Mouse (Mus musculus): ENCODE measurements around the gene Hoxc5.

Hoxc5 gene

DNA sequence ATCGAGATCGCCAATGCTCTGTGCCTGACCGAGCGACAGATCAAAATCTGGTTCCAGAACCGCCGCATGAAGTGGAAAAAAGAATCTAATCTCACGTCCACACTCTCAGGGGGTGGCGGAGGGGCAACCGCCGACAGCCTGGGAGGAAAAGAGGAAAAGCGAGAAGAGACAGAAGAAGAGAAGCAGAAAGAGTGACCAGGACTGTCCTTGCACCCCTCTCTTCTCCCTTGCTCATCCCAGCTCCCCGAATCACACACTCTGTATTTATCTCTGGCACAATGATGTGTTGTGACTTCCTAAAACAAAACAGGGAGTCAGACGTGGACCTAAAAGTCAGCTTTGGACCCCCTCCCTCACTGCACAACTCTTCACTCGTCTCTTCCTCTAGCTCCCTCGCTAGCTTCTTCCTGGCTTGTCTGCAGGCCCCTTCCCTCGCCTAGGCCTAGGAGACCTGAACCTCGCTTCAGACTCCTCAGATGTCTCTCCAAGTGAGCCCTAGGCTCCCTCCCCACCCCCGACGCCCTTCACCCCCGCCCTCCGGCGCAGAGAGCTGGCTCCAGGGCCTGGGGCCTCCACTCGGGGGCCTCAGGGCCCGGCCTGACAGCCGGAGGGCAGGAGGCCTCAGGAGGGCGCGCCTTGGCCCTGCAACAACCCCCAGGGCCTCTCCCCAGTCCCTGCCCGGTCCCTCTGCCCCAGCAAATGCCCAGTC lies 43.8 kb downstream of the Hoxc5 start:
- DNase-seq (ENCODE audit: low spot score in 2 of 2): no peak

DNA sequence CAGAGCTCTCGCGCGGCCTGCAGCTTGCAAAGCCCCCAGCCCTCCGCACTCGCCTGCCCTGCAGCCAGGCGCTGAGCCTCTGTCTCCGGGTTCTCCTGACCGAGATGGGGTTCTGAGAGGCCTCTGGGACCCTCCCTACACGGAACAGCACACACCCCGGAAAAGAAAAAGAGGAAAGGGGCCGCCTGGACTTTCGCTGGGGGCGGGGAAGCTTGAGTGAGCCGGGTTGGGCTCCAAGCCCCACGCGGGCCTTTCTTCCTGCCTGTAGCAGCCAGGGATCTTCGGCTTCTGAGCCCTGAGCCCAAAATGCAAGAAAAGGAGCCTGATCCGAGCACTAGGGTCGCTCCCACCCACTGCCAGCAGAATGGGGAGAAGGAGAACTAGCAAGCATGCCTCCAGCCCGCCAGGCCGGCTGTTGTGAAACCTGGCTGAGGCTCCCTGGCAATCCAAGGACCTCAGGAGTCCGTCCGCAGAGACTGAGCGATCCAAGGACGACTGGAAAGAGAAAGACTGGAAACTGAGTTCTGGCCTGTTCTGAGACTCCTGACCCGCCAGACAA lies 44.8 kb downstream of the Hoxc5 start:
- DNase-seq (ENCODE audit: low spot score in 2 of 2): no peak

DNA sequence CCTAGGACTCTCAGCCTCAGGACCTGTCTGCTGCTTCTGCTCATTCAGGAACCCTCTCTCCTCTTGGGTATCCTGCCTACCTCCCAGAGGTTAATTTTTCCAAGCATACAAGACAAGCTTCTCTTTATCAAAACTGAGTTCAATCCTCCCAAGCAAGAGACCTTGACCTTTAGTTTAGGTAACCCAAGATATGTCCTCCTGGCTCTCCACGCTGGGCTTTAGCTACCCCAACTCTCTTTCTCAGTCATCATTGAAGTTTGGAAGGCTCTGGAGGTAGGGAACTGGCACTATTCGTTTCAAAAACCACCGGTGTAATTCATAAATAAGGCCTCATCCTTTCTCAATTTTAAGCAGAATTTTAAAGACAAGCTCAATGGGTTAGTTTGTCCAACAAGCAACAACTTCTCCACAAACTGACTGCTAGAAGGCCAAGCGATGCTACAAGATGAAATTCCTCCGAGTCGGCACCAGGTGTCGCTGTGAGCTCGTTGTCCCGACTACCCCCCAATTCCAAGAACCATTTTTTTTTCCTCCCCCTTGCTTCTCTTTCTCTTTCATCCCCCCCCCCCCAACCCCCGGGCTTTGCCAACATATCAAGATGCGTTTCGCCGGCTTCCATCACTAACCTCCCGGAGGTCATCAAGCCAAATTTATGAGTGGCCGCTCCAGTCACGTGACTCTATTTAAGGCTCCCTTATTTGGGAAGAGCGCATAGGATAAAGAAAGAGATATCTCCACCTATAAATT lies 46.2 kb downstream of the Hoxc5 start:
- peak in 1 of 2 experiments; percentile 21 for DNase-seq (ENCODE audit: low spot score in 2 of 2)

DNA sequence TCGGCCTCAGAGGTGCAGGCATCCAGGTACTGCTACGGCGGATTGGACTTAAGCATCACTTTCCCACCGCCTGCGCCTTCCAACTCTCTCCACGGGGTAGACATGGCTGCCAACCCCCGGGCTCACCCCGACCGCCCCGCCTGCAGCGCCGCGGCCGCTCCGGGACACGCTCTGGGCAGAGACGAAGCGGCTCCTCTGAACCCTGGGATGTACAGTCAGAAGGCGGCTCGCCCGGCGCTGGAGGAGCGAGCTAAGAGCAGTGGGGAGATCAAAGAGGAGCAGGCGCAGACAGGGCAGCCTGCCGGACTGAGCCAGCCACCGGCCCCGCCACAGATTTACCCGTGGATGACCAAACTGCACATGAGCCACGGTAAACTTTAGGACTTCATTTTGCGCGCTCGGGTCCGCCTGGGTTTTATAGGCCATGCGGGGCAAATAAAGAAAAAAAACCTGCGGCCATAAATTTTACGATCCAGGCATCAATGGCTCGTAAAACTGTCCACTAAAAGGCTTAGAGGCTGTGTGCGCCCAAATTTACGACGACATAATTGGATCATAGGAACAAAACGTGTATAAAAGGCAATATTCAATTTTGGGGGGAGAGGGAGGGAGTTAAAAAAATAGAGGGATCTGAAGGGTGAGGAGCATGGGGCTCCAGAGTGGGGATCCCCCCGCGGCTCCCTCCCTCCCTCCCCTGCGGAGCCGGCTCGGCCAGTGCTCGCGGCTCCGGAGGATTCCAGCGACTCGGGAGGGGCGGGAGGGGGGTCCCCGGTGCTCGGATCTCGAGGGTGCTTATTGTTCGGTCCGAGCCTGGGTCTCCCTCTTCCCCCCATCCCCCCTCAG lies 47.1 kb downstream of the Hoxc5 start:
- DNase-seq (ENCODE audit: low spot score in 2 of 2): no peak

DNA sequence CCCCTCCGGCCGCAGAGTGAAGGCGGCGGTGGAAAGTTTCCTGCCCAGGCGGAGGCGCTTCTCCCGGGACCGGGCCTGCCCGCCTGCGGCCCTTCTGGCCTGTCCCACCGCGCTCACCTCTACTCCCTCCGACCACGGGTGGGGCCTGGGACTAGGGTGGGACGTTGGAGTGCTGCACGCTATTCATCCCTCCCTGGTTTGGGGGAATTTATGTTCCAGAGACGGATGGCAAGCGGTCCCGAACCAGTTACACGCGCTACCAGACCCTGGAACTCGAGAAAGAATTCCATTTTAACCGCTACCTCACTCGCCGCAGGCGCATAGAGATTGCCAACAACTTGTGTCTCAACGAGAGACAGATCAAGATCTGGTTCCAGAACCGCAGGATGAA lies 47.8 kb downstream of the Hoxc5 start:
- DNase-seq (ENCODE audit: low spot score in 2 of 2): no peak

DNA sequence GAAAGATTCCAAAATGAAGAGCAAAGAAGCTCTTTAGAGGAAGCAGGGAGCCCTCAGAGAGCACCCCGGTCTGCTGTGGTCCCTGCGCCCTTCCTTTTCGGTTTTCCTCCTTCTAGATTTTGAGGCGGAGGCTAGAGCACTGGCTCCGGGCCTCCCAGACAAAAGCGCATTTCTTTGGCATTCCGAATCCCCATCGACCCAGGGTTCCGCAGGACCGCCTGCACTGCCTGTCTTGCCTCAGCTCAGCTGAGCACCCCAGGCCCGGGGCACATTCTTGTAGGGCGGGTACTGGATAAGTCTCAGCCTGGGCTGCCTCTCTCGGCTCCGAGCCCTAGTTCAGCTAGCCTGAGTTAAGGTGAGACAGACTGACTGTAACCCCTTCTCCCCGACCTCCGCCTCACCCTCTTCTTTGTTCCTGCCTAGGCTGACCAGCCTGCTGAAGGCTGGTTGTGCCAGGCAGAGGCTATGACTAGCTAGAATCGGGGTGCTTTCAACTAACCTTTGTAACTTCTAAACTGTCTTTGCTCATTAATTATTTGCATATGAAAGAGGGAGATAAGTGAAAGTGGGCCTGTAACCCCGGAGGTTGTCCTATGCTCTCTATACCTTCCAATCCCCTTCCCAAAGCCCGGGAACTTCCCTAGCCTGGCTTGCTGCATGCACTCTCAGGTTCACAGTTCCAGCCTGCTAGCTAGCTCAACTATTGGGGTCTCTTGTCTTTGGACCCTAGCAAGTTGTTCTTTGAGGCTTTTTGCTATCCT lies 48.3 kb downstream of the Hoxc5 start:
- DNase-seq (ENCODE audit: low spot score in 2 of 2): no peak

DNA sequence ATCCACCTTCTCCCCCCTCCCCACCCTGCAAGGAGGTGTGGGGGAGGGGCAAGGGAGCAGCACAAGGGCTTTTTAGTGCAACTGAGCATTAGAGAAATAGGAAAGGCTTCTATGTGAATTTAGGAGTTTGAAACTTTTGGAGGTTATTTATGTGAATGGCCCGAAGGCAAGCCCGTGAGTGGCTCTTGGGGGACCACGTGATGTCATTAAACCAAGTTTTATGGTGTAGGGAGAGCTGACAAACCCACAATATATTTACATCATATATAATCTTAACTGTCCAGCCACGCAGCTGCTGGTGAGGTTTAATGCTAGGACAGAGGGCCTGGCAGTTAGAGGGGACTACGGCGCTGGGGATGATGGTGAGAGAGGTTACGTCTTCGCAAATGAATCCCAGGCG lies 51.4 kb downstream of the Hoxc5 start, which contains the start of gene Hoxc4:
Gene Hoxc4, plus strand, starts transcription at position 299 of the 400 bp plus-strand sequence.
- no peak for DNase-seq (ENCODE audit: low spot score in 2 of 2)

DNA sequence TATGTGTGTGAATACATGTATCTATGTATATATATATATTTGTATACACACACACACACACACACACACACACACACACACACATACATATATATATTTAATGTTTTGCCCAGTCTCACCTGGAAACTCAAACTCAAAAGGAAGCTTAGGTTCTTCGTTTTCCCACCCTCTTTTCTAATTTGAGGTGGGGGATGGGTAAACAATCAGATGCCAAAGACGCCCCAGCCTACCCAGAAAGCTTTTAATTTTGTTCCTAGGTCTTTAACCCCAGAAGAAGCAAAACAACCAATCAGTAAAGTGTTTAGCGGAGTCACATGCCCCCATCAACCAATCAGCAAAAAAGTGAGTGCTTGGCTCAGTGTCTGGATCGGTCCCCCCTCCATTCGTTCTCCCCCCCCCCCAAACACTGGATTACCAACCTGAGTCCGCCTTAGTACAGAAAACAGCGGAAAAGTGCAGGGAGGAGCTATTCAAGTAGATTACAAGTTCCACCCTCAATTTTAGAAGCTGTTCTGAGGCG lies 53.7 kb downstream of the Hoxc5 start:
- no peak for DNase-seq (ENCODE audit: low spot score in 2 of 2)

DNA sequence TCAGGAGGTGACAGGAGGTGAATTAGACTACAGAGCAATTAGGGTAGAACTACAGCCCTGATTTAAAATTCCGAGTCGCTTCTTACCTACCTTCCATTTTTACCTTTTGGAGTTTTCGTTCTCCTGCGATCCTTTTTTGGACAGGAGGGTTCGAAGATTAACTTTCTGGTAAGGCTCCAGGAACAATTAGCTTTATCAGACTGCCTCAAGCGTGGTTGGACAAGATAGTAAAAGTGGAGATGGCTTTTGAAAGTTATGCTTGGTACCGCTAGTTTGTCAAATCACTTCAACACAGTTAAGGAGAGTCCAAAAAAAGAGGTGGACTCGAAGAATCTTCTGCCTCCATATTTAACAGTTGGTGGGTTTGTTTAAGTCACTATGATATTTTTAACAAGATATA lies 54.3 kb downstream of the Hoxc5 start:
- no peak for DNase-seq (ENCODE audit: low spot score in 2 of 2)

DNA sequence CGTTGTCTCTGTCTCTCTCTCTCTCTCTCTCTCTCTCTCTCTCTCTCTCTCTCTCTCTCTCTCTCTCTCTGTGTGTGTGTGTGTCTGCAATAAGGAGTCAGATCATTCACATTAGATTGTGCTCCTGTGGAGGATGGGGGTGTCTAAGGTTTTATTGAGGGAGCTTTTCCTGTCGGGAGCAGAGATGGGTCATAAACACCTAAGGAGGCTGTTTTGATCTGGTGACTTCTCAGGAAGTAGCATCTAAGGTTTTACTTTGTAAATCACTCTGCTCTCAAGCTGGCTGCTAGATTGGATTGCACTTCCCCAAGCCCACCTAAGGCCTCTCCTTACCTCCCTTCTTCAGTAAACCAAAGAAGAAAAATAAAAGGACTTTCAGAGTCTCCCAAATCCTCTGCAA lies 56.9 kb downstream of the Hoxc5 start:
- DNase-seq (ENCODE audit: low spot score in 2 of 2): no peak

DNA sequence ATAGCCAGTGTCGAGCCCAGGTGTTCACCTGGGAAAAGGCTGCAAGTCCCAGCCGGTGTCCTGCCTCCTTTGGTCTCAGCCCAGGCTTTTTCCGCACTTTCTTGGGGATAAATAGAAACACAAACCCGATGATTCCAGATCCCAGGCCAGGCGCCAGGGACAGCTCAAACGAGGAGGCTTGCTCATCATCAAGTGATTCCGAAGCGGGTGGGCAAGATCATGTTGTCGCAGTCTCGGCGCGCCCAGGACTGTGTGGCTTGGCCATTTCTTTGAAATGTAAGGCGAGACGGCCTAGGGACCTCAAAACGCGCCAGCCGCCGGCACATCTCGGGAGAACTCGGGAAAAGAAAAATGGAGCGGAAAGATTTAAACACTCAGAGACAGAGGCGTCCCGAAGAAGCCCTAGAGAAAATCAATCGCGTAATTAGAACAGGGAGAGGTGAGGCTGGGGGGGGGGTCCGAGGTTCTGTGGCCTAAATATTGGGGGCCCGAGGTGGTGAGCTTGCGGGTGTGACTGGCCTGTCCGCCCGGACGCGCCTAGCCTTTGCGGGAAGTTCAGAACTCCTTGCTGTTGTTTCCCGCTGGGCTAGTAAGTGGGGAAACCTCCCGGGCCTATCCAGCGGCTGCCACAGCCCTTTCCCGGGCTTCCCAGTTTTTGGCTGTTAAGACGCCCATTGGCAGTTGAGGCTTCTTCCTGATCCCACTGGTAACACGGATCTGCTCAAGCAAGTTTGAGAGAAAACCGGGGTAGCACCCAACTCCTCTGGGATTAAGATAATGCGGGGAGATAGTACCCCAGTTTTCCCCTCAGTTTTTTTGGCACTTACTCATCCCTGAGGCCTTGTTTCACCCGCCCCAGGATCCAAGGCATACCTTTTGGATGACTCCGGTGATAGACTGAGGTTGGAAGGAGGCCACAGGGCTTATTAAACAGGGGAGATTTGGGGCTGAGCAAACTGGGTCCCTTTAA lies 60.3 kb downstream of the Hoxc5 start:
- no peak for DNase-seq (ENCODE audit: low spot score in 2 of 2)

DNA sequence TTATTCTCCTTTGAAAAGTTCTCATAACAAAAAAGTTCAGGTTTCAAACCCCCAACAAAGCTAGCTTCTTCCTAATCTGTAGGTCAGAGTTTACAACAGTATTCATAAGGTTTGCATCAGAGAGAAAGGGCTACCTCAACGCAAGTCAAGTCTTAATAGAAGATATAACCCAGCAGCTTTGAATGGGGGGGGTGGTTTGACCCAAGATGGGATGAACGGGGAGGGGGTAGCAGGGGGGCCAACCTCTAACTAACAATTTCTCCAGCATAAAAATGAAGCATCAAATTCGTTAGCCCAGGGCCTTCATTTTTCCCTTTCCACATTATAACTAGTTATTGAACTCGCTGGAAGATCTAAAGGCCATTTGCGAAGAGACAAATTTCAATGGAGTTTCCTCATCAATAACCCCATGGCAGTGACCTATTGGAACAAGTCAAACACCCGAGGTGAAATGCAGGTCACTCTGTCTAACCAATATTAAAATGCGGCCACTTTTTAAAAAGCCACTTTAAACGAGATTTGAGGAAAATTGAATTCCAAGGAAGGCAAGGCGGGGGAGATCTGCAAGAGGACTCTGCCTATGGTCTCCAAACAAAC lies 61.8 kb downstream of the Hoxc5 start:
- DNase-seq (ENCODE audit: low spot score in 2 of 2): no peak

DNA sequence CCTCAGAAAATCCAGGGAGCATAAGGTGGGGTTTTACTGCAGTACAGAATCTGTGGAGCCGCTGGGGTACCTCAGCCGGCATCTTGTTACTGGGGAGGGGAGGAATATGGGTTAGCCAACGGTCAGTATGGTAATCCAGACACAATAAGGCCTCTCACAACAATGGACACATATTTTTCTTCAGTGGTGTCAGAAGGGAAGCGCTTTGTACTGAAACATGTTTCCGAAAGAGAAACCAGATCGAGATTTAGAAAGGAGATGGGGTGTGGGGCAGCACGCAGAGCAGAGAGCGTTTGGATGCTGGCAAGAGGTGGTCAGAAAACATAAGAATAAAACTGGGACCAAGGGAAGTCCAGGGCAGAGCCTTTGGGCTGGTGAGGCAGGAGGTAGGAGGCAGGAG lies 62.9 kb downstream of the Hoxc5 start:
- DNase-seq (ENCODE audit: low spot score in 2 of 2): no peak

DNA sequence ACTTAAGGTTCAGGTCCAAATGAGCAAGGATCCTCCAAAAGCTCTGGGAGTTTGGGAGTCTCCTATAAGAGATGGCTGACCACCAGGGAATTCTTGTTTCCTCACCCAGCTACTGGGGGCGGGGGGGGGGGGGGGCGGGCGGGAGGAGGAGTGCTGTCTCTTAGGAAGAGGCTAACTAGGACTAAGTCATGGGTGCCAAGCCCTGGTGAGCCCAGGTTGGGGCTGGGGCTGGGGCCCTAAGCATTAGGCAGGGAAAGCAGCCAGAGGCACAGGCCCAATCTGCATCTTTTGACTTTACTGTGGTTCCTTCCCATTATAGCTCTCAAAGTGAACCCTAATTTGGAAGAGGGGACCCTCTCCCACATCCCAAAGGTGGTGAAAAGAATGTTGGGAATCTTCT lies 64.9 kb downstream of the Hoxc5 start:
- no peak for DNase-seq (ENCODE audit: low spot score in 2 of 2)

DNA sequence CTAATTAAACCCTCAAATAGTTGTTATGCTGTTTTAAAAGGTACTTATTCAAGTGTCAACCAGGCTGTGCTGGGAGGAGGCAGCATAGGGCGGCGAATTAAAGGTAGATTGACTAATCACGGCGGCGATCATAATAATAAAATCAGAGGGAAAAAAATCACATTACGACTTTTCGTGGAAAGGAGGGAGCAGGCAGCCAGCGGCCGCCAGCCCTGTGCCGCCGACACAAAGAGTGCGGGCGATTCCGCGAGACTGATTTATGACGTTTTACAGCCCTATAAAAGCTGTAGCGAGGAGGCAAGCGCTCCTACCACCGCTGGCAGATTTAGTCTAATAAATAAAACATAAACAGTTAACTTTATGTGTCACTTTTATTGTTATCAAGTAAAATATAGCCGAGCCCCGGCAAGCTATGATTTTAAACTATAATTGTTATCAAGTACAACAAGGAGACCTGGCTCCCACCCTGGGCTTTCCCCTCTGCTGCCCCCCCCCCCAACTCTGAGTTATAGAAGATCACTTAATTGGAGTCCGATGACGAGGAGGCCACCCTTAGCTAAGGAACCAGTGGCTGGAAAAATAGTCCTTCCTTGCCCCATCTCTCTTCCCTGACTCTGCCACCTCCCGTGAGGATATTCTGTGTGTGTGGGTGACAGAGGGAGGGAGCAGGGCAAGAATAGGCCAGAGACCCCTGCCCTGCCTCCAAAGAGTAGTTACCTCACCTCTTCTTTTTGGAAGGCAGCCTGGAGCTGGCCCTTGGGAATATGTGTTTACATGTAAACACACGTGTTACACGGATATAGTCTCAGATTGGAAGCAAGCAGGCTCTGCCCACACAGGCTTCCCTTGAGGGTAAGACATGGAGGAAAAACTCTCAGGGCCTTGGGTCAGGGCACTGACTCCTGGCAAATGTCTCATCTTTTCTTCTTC lies 65.7 kb downstream of the Hoxc5 start:
- no peak for DNase-seq (ENCODE audit: low spot score in 2 of 2)

DNA sequence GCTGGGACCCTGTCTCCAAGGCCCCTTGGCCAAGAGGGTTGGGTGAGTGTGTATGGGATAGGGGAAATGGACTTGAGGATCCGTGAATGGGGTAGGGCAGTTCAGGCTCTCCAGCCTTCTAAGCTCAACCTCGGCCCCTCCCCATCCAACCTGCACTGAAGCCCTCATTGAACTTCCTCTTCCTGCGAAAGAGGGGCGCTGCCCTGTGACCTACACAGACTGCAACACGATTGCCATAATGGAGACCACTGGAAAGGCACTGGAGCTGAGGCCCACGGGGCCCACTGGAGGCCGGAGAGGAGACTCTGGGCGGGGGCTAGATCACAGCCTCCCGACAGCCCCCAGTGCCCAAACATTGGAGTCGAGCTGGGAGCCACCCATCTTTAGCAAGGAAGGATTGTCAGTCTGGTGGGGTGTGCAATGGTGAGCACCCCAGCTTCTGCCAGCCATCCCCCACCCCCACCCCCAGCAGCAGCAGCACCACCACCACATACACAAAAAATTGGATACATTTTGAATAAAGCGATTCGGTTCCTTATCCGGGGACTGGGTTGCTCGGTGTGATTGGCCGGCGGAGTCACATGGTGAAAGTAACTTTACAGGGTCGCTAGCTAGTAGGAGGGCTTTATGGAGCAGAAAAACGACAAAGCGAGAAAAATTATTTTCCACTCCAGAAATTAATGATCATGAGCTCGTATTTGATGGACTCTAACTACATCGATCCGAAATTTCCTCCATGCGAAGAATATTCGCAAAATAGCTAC lies 67.0 kb downstream of the Hoxc5 start:
- no peak for DNase-seq (ENCODE audit: low spot score in 2 of 2)

DNA sequence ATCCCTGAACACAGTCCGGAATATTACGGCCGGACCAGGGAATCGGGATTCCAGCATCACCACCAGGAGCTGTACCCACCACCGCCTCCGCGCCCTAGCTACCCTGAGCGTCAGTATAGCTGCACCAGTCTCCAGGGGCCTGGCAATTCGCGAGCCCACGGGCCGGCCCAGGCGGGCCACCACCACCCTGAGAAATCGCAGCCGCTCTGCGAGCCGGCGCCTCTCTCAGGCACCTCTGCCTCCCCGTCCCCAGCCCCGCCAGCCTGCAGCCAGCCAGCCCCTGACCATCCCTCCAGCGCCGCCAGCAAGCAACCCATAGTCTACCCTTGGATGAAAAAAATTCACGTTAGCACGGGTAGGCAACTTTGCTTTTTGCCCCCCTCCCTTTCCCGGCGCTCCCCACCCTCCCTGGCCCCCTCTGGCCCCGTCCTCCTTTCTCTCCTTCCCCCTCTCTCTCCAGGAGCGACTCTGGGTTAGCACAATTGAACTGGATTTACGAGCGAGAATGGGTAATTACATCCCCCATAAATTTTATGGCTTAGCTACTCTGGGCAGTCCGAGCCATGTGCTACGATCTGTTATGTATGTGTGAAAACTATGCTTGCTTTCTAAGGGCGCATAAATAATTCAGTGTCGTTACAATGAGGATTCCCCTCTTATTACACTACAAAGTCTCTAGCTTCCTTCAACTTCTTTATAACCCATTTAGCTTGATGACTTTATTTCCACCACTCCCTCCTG lies 67.7 kb downstream of the Hoxc5 start:
- DNase-seq (ENCODE audit: low spot score in 2 of 2): no peak

All from heart, adult 9 months (tissue).